Mouse (Mus musculus): ENCODE measurements around the gene Gm20388.

The Gm20388 gene

GRCm38 (mm10) chr8:123725261-123725660 is 3814.6 kb downstream of the Gm20388 start:
- no peak for DNase-seq

- DNase-seq = no peak
These were observed 3816.1 kb downstream of the Gm20388 start for GRCm38 (mm10) chr8:123726759-123727158.

GRCm38 (mm10) chr8:123729055-123729785 is 3818.6 kb downstream of the Gm20388 start:
- peak in 1 of 2 experiments; percentile 40 for DNase-seq

- DNase-seq = peak; percentile 42 to 45
These were observed 3819.3 kb downstream of the Gm20388 start for GRCm38 (mm10) chr8:123729786-123730411.

DNA sequence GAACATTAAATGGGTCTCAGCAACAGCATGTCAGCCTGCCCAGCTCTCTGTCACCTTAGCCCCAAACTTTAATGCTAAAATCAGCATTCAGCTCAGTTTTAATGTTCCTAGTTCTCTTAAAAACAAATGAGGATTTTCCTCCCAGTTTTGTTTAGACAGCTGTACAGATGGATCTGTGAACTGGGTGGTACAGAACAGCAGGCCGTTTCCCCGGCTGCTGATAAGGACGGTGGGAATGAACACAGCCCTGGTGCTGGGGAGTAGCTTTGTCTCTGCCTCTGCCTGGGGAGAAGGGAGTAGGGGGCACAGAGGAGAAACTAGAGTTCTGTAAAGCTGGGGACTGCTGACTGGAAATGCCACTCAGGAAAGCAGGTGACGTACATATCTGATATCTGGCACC is 3821.7 kb downstream of the Gm20388 start:
- no peak for DNase-seq

GRCm38 (mm10) chr8:123734486-123734885 is 3823.8 kb downstream of the Gm20388 start:
- no peak for DNase-seq

DNA sequence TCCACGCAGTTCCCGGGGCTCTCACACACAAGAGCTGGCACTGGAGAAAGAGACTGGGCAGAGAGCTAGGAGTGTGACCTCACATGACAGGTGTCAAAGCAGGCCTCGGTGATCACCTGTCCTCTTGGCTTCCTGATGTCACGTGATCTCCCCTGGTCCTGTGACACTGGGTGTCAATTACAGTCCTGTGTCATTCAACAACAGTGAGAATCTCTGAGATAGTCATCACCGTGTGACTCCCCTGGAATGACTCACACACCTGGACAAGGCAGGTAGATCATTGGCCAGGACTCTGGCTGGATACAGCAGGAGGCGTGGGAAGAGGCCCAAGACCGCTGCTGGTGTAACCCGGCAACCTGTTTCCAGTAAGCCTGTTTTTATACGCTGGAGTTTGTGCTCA is 3826.3 kb downstream of the Gm20388 start:
- DNase-seq = no peak

- no peak for DNase-seq
These were observed 3829.6 kb downstream of the Gm20388 start for GRCm38 (mm10) chr8:123740263-123740662.

GRCm38 (mm10) chr8:123741232-123741631 is 3830.6 kb downstream of the Gm20388 start:
- DNase-seq = no peak

- no peak for DNase-seq
These were observed 3835.8 kb downstream of the Gm20388 start for GRCm38 (mm10) chr8:123746488-123746887.

DNA sequence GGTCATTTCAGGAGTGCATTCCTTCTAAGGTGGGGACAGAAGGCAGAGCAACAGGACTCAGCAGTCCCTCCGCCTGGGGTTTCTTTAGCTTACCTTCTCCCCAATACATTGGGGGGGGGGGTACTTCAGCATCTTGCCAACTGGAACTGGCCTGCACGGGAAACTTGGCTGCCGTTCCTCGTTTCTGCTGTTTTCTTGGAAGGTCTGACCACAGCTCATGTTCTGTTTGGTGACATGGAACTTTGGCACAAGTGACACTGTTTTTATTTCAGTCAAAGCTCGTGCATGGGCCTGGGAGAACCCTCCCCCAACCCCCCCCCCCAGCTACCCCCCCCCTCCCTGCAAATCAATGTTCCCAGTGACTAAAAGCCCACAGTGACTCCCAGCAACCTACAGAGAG is 3837.1 kb downstream of the Gm20388 start:
- DNase-seq = peak in 1 of 2 experiments; percentile 58

DNA sequence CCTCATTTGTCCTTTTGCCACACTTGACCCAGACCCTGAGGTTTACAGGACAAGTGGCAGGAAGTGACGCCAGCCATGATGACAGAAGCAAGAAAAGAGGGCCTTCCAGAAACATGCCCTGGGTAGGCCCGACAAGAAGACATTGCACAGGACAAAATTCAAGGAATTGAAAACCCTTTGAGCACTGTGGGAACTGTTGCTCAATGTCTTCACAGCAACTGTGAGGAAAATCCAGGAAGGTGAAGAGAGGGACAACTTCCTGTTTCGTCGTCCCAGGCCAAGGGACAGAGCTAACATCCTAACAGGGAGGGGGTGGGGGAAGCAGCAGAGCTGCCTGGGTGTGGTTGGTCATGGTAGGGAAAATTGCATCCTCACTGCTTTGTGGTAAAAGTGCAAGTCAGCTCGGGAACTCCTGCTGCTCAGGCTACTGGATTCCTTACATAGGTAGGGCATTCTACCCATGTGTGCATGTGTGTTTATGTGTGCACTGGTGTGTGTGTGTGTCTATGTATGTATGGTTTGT is 3839.6 kb downstream of the Gm20388 start:
- no peak for DNase-seq

- peak in 1 of 2 experiments; percentile 34 for DNase-seq
These were observed 3842.3 kb downstream of the Gm20388 start for GRCm38 (mm10) chr8:123752773-123753468.

DNA sequence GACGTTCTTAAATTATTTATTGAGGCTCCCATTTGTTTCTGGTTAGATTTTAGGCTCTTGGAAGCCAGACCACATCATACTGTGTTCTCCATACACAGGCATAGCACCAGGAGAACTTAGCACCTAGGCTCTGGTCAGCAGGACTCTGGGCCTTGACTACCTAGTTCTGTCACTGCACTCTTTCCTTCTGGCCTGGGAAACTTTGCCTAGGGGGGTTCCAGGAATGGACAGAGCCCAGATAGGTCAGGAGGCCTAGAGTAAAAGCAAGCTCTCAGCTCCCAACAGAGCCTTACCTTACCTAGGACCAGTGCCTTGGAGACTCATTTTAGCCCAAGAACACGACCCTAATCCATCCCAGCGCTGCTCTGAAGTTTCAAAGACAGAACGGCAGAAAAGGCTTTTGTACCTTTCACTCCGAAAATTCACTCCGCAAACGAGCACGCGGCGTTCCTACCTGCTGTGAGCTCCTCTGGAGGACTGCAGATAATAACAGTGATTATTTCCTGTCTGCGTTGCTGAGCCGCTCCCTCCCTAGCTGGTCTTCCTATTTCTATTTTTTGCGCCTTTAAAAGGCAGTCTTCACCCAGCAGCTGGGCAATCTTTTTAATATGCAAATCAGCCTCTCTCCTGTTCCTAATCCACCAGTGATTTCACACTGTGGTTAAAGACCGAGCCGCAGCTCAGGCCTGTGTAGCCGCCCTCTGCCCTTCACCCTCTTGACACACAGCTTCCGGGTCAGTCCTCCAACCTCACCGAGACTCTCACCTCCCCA is 3843.1 kb downstream of the Gm20388 start:
- no peak for DNase-seq

DNA sequence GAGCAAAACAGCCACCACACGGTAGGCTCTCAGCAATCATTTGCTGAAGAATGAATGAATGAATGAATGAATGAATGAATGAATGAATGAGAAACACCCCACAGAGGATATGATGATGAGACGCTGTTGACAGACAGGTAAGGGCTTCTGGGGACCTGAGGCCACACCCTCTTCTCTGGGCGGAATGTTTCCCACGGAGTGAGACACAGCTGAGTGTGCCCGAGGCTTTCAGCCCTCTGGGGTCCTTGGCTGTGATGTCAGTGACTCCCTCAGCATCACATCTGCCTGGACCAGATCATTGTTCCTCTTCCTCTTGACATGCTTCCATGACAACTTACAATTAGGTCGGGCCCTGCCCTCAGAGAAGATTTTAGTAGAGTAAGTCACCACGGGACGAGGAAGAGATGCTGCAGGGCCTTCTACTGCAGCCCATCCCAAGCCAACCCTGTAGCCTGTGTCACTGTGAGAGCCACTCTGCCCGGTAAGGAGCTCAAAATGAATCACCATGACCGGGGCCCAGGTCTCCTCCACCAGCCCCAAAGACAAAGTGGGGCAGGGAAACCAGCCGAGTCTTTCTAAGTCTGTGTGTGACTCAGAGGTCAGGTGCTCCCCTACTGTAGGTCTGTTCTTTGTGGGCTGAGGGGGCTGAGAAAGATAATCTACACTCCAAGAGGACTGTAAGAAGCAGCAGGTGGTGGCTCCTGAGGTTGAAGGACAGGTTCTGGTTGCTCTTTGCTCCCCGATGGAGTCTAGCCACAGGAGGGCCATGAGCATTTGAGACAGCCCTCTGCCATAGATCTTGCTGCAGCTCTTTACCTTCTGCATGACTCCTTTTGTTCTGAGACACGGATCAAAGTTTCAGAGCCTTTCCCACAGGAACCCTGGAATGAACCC is 3844.1 kb downstream of the Gm20388 start:
- no peak for DNase-seq

DNA sequence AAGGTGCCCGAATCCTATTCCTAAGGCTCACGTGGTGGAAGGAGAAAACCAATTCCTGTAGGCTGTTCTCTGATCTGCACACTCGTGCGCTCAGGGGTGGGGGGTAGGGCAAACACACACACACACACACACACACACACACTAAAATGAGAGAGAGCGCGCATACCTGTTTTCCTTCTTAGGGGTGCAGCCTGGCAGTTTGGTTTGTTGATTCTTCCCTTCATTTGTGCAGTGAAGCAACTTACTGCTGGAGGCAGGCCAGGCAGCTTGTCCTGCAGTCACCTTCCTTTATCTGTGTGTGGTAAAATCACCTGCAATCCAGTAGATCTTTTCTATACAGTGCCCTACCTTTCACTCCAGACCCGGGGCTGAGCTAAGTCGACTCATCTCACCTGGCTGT is 3846.3 kb downstream of the Gm20388 start:
- no peak for DNase-seq

DNA sequence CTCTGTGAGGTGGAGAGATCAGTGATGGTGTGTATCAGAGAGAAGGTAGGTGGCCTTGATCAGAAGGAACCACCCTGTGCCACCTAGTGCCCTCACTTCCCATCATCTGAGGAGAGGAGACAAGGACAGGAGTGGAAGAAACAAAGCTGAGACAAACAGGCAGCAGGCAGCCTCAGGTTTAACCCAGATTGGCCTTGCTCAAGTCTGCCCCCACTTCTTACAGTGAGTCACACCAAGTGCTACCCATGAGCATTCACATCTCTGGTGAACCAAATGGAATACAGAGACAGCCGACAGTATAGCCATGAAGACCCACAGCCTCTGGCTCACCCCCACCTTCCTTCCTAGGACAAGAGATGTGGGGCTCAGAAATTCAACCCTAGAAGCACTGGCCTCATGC is 3848.3 kb downstream of the Gm20388 start:
- no peak for DNase-seq

DNA sequence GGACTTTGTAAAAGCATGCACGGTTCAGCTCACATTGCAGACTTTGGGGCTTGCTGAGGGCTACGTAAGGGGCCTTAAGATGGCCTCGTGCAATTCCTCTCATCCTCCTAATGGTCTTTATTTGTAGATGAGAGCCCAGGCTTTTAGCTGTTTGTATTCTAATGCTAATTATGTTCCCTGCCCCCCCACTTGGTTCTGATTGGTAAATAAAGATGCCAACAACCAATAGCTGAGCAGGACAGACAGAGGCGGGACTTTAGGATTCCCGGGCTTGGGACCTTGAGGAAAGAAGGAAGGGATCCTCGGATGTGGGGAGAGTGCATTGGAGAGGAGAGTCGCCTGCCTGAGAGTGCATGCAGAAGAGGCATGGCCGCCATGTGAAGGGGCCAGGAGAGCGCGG is 3849.3 kb downstream of the Gm20388 start:
- DNase-seq = no peak

DNA sequence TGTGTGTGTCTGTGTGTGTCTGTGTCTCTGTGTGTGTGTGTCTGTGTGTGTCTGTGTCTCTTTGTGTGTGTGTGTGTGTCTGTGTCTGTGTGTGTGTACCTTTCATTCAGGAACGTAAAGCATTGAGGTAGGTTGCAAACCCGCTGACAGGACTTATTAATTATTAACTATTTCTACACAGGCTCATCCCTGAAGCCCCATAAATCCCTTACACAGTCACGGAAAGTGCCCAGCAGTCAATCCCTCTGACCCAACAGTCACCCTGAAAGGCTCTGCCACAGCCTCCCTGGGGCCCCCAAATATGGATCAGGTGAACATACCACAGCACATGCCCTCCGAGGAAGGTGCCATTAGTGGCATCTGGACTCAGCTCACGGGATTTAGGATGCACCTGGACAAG is 3849.9 kb downstream of the Gm20388 start:
- no peak for DNase-seq

DNA sequence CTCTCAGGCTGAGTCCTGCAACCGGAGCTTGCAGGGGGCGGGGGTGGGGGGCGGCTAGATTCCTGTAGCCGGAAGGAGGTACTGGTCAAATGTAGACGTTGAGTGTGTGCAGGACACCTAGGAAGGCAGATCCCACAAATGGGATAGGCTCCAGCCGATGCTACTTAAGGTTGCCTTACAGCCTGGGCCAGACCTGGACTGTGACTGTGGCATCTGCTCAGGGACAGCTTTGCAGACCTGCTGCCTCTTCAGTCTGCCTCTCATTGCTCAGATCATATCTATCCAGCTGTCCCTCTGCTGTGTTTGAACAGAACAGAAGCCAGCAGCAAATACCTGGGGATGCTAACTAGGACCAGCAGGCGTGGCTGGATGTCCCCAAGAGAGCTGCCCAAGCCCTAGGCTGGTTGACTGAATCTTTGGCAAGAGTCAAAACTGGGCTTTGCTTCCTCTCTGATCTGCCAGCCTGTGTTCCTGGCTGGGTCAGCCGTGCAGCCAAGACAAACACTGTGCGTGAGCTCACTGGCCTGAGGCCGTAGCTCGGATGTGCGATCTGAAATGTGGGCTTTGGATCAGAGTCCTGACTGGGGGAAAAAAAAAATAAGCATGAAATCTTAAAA is 3850.7 kb downstream of the Gm20388 start:
- DNase-seq = peak; percentile 74 to 77

DNA sequence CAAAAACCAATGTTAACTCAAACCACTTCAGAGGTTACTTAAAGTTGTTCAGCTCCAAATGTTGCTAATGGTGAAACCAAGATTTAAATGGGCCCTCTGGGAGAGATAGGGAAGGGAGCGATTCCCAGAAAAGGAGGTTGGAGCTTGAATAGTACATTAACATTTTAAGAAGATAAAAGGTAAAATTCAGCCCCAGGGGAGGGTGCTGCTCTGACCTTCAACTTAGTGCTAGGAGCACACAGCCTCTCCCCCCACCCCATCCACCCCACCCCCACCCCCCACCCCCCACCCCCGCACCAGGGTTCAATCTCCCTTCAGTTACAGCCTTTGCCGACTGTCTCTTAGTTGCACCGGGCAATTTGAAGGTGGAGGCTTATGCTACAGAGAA is 3851.2 kb downstream of the Gm20388 start:
- no peak for DNase-seq
